Mouse (Mus musculus): Measurements from ENCODE around the gene Gcm1. TPM values are rescaled to one million over a fixed set of nuclear protein-coding genes. Genes with fewer than 3 reads are reported as not detected.
A peak's percentile ranks its signal among the peaks of the same experiment; 100 is the strongest.

Gcm1 gene
- total and polyA plus RNA-seq, 2 experiments from 2014 or later, result 0.09 to 0.10 TPM

DNA sequence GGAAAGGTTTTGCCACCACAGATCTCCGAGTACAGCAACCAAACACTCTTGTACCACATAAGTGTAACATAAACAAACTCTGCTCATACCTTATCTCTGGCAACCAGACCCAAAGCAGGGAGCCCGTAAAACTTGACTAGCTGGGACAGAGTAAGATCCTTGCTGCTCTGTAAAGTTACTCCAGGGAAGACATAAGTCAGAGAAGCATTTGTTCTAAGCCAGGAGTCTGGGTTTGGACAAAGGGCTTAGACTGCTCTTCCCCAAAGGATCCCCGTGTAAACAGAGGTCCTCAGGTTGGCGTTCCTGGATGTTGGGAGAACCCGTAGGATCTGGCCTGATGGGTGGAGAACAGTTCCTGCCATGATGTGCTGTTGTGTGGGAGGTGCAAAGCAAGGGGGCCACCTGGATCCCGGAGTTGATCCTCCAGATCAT, 53.8 kb downstream of the Gcm1 start:
- Histone ChIP-seq H3K4me2 (ENCODE audit: low read depth, low read length) (no peak overlapping the region), H3K9me3 (ENCODE audit: low read length) (no peaks in the 10 kb centered on the region), H3K27me3 (ENCODE audit: insufficient read depth, low read length) (no peaks in the 10 kb centered on the region), H3K4me3 (ENCODE audit: low read length) (no peak overlapping the region), H3K27ac (no peak overlapping the region), H3K4me1 (ENCODE audit: insufficient read depth, low read length) (peaks cover 5% of the 10 kb centered on the region; the same call in 1 of the 2 replicates), H3K36me3 (ENCODE audit: insufficient read depth, low read length) (peaks cover 6% of the 10 kb centered on the region; the same call in 1 of the 2 replicates), H3K9ac (replicated peaks; ENCODE audit: low read length) (no peak overlapping the region)
- TF ChIP-seq CTCF (IDR thresholded peaks at IDR 0.05; ENCODE audit: low read depth), result no peak
- 87% methylated on average over 6 of the region's 6 CpGs for WGBS
- ATAC-seq, result no peak
- DNase-seq (ENCODE audit: low spot score), result no peak

- 77% methylated on average over 4 of the region's 4 CpGs for WGBS
- DNase-seq (ENCODE audit: low spot score) (no peak), ATAC-seq (no peak)
- no peaks in the 10 kb centered on the region for H3K27me3 ChIP-seq (ENCODE audit: insufficient read depth, low read length)
- peaks cover 5% of the 10 kb centered on the region; the same call in 1 of the 2 replicates for H3K4me1 ChIP-seq (ENCODE audit: insufficient read depth, low read length)
- no peak for TF ChIP-seq CTCF (IDR thresholded peaks at IDR 0.05; ENCODE audit: low read depth)
- no peak overlapping the region for H3K27ac ChIP-seq
- H3K9ac ChIP-seq (replicated peaks; ENCODE audit: low read length), result no peak overlapping the region
- peak overlapping the region; percentile 80; the same call in 1 of the 2 replicates for H3K4me2 ChIP-seq (ENCODE audit: low read depth, low read length)
- H3K36me3 ChIP-seq (ENCODE audit: insufficient read depth, low read length), result no peaks in the 10 kb centered on the region; the same call in 1 of the 2 replicates
- no peaks in the 10 kb centered on the region for H3K9me3 ChIP-seq (ENCODE audit: low read length)
- no peak overlapping the region for H3K4me3 ChIP-seq (ENCODE audit: low read length)
Observed at GRCm38 (mm10) chr9:78106821-78107220, 55.1 kb downstream of the Gcm1 start.

- WGBS, result 20% methylated on average over 6 of the region's 6 CpGs
- Histone ChIP-seq H3K9ac (replicated peaks; ENCODE audit: low read length) (peak overlapping the region; percentile 89), H3K4me1 (ENCODE audit: insufficient read depth, low read length) (peaks cover 5% of the 10 kb centered on the region; the same call in 1 of the 2 replicates), H3K4me3 (ENCODE audit: low read length) (peak overlapping the region; percentile 94), H3K27ac (peak overlapping the region; percentile 97; the same call in 1 of the 2 replicates), H3K4me2 (ENCODE audit: low read depth, low read length) (peak overlapping the region; percentile 80), H3K27me3 (ENCODE audit: insufficient read depth, low read length) (no peaks in the 10 kb centered on the region), H3K36me3 (ENCODE audit: insufficient read depth, low read length) (no peaks in the 10 kb centered on the region; the same call in 1 of the 2 replicates), H3K9me3 (ENCODE audit: low read length) (no peaks in the 10 kb centered on the region)
- TF ChIP-seq CTCF (IDR thresholded peaks at IDR 0.05; ENCODE audit: low read depth), result no peak
- DNase-seq (ENCODE audit: low spot score), result no peak
- ATAC-seq, result no peak
Observed at GRCm38 (mm10) chr9:78107582-78107911, 55.8 kb downstream of the Gcm1 start.

- TF ChIP-seq CTCF (IDR thresholded peaks at IDR 0.05; ENCODE audit: low read depth), result no peak
- Histone ChIP-seq H3K4me1 (ENCODE audit: insufficient read depth, low read length) (peaks cover 5% of the 10 kb centered on the region; the same call in 1 of the 2 replicates), H3K9me3 (ENCODE audit: low read length) (no peaks in the 10 kb centered on the region), H3K27ac (peak overlapping the region; percentile 97), H3K27me3 (ENCODE audit: insufficient read depth, low read length) (no peaks in the 10 kb centered on the region), H3K9ac (replicated peaks; ENCODE audit: low read length) (peak overlapping the region; percentile 89), H3K4me2 (ENCODE audit: low read depth, low read length) (peak overlapping the region; percentile 80), H3K4me3 (ENCODE audit: low read length) (peak overlapping the region; percentile 94), H3K36me3 (ENCODE audit: insufficient read depth, low read length) (no peaks in the 10 kb centered on the region)
- WGBS, result under 1% methylated on average over 87 of the region's 88 CpGs
- ATAC-seq, result peak; percentile 68
- DNase-seq (ENCODE audit: low spot score), result peak; percentile 92
Observed at GRCm38 (mm10) chr9:78107912-78108795, 56.4 kb downstream of the Gcm1 start.

DNA sequence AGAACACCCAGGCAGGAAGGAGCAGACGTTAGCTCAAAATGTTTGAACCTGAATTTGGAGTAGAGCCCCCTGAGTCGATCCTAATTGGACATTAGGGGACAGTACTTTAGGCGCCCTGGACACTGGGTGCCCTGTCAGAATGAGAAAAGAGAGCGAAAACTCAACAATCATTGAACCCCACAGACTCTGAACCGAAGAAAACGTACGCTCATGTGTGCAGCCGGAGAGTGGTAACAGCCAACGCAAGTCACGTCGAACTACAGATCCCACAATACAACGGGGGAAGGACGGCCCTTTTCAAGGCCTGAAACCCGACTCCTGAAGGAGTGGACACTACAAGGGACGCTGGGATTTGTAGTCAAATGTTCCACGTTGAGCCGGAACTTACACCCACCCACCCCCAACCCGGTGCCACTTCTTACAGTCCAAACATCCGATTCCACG, 57.1 kb downstream of the Gcm1 start, which contains the start of the genes Fbxo9 and Ick:
Fbxo9 (minus strand) TSS at position 270 of the 444 bp plus-strand sequence.
Ick (plus strand) TSS at position 397 of the 444 bp plus-strand sequence.
- WGBS, result under 1% methylated on average over 20 of the region's 20 CpGs
- peak within 1 kb of the TSS; percentile 89 for H3K9ac ChIP-seq (replicated peaks; ENCODE audit: low read length)
- H3K4me1 ChIP-seq (ENCODE audit: insufficient read depth, low read length), result peaks cover 5% of the 10 kb centered on the region; the same call in 1 of the 2 replicates
- TF ChIP-seq CTCF (IDR thresholded peaks at IDR 0.05; ENCODE audit: low read depth), result no peak
- no peaks in the 10 kb centered on the region for H3K9me3 ChIP-seq (ENCODE audit: low read length)
- H3K27me3 ChIP-seq (ENCODE audit: insufficient read depth, low read length), result no peaks in the 10 kb centered on the region
- H3K4me3 ChIP-seq (ENCODE audit: low read length), result peak within 1 kb of the TSS; percentile 94
- peak within 1 kb of the TSS; percentile 97 for H3K27ac ChIP-seq
- H3K4me2 ChIP-seq (ENCODE audit: low read depth, low read length), result peak within 1 kb of the TSS; percentile 80
- H3K36me3 ChIP-seq (ENCODE audit: insufficient read depth, low read length), result no peaks in the 10 kb centered on the region
- DNase-seq (ENCODE audit: low spot score), result peak; percentile 98
- ATAC-seq, result peak; percentile 94

- no peaks in the 10 kb centered on the region for H3K9me3 ChIP-seq (ENCODE audit: low read length)
- H3K4me1 ChIP-seq (ENCODE audit: insufficient read depth, low read length), result peaks cover 8% of the 10 kb centered on the region
- no peaks in the 10 kb centered on the region for H3K36me3 ChIP-seq (ENCODE audit: insufficient read depth, low read length)
- H3K4me3 ChIP-seq (ENCODE audit: low read length), result peak overlapping the region; percentile 94
- H3K27me3 ChIP-seq (ENCODE audit: insufficient read depth, low read length), result no peaks in the 10 kb centered on the region
- no peak overlapping the region for H3K27ac ChIP-seq
- H3K4me2 ChIP-seq (ENCODE audit: low read depth, low read length), result peak overlapping the region; percentile 80
- peak; percentile 16 for DNase-seq (ENCODE audit: low spot score)
- H3K9ac ChIP-seq (replicated peaks; ENCODE audit: low read length), result no peak overlapping the region
- no peak for ATAC-seq
- WGBS, result 48% methylated on average over 5 of the region's 5 CpGs
- TF ChIP-seq CTCF (IDR thresholded peaks at IDR 0.05; ENCODE audit: low read depth), result peak; percentile 39
Observed at GRCm38 (mm10) chr9:78109656-78110055, 57.9 kb downstream of the Gcm1 start.
